10 mouse cellular contexts compared by ENCODE assay signal in the genomic region with DNA sequence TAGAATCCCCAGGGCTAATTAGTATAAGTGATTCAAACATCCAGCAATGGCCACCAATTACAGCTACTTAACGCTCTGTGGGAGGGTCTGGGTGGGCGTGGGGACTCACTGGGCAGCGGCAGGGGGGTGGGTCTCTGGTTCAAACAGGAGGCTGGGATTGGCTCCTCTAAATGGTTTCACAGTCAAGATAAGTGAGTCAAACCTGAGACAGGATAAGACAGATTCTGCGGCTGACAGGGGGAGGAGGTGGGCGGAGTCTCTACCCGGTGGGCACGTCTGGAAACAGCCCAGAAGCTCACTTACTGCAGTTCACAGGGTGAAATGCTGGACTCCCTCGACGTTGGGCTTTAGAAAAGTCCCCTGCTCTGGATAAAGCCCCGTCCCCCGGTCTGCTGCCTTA.
A peak's percentile ranks its signal among the peaks of the same experiment; 100 is the strongest.
DNase-seq lines count a peak whose midpoint lies in the region; ATAC-seq and TF ChIP-seq lines count a peak whose summit lies in the region.
"Had no signal": no experiment of that assay in that cellular context is flagged by ENCODE, and none has a peak within 500 bp of the region (broad histone marks: within the 10 kb centered on the region; RNA-seq: fewer than 3 reads in every experiment).

No protein-coding gene starts in this region.

- no peak for DNase-seq in heart, postnatal 4 days
- peak; percentile 21 for DNase-seq in thymus, postnatal 0 days (ENCODE audit: low spot score)
- DNase-seq in thymus, postnatal 10 days (ENCODE audit: low spot score in 2 of 2) = no peak
- no peak for DNase-seq in forebrain, postnatal 0 days
- DNase-seq in stomach, postnatal 0 days (ENCODE audit: low spot score) = peak; percentile 30
- no peak for DNase-seq in cerebellum, postnatal 10 days
- no peak for DNase-seq in lung, adult 18-20 months
- DNase-seq: cerebellum, adult 9-10 months had no signal

- H3K4me3 ChIP-seq in heart, embryonic 12.5 days = no peak overlapping the region
- no peak overlapping the region for H3K4me3 ChIP-seq in forebrain, postnatal 0 days (ENCODE audit: low read depth, low read length)
- no peak overlapping the region for H3K4me3 ChIP-seq in stomach, postnatal 0 days (ENCODE audit: low read depth, low read length)

- H3K27me3 ChIP-seq in heart, embryonic 12.5 days (replicated peaks) = no peaks in the 10 kb centered on the region
- H3K27me3 ChIP-seq in forebrain, postnatal 0 days (ENCODE audit: insufficient read depth, low read length) = no peaks in the 10 kb centered on the region
- no peaks in the 10 kb centered on the region for H3K27me3 ChIP-seq in stomach, postnatal 0 days (ENCODE audit: control insufficient read depth, insufficient read depth, low read length)

- WGBS in heart, embryonic 12.5 days = 8% methylated on average over 11 of the region's 11 CpGs
- 6% methylated on average over 11 of the region's 11 CpGs for WGBS in forebrain, postnatal 0 days
- 5% methylated on average over 11 of the region's 11 CpGs for WGBS in stomach, postnatal 0 days

- H3K27ac ChIP-seq in heart, embryonic 12.5 days (ENCODE audit: poor library complexity, severe bottlenecking) = no peak overlapping the region
- H3K27ac ChIP-seq in forebrain, postnatal 0 days (ENCODE audit: low read depth, low read length) = no peak overlapping the region
- no peak overlapping the region for H3K27ac ChIP-seq in stomach, postnatal 0 days (replicated peaks)

- no peak for TF ChIP-seq EP300 in stomach, postnatal 0 days (optimal IDR thresholded peaks at IDR 0.05)

- no peaks in the 10 kb centered on the region for H3K9me3 ChIP-seq in heart, embryonic 12.5 days (replicated peaks)
- H3K9me3 ChIP-seq in forebrain, postnatal 0 days (ENCODE audit: low read length) = no peaks in the 10 kb centered on the region
- no peaks in the 10 kb centered on the region for H3K9me3 ChIP-seq in stomach, postnatal 0 days (ENCODE audit: control insufficient read depth, low read length)

- peaks cover 31% of the 10 kb centered on the region for H3K4me1 ChIP-seq in heart, embryonic 12.5 days (replicated peaks)
- no peaks in the 10 kb centered on the region for H3K4me1 ChIP-seq in forebrain, postnatal 0 days (ENCODE audit: insufficient read depth)
- H3K4me1 ChIP-seq in stomach, postnatal 0 days (replicated peaks; ENCODE audit: control insufficient read depth, insufficient read depth) = peaks cover 5% of the 10 kb centered on the region; the same call in 1 of the 2 replicates

- H3K4me2 ChIP-seq in heart, embryonic 12.5 days = peak overlapping the region; percentile 33
- H3K4me2 ChIP-seq in forebrain, postnatal 0 days (ENCODE audit: low read depth) = 0 out of 2 replicates have a peak overlapping the region, but pooled peaks have one; percentile 13
- peak overlapping the region; percentile 23; the same call in 1 of the 2 replicates for H3K4me2 ChIP-seq in stomach, postnatal 0 days (replicated peaks; ENCODE audit: low read depth)

- TF ChIP-seq CTCF in forebrain, postnatal 0 days (IDR thresholded peaks at IDR 0.05; ENCODE audit: low read depth) = no peak
- no peak for TF ChIP-seq CTCF in stomach, postnatal 0 days (IDR thresholded peaks at IDR 0.05; ENCODE audit: low read depth)

- H3K36me3 ChIP-seq in heart, embryonic 12.5 days = no peaks in the 10 kb centered on the region
- H3K36me3 ChIP-seq in forebrain, postnatal 0 days (ENCODE audit: insufficient read depth) = no peaks in the 10 kb centered on the region
- no peaks in the 10 kb centered on the region for H3K36me3 ChIP-seq in stomach, postnatal 0 days (ENCODE audit: control insufficient read depth, insufficient read depth, low read length)
- H3K36me3 ChIP-seq: G1E had no signal

- H3K9ac ChIP-seq in heart, embryonic 12.5 days = peak overlapping the region; percentile 32; the same call in 1 of the 2 replicates
- no peak overlapping the region for H3K9ac ChIP-seq in forebrain, postnatal 0 days
- no peak overlapping the region for H3K9ac ChIP-seq in stomach, postnatal 0 days (ENCODE audit: low read length)

- ATAC-seq in heart, embryonic 12.5 days (ENCODE audit: insufficient number of reproducible peaks, low FRiP score) = no peak
- no peak for ATAC-seq in forebrain, postnatal 0 days
- ATAC-seq in stomach, postnatal 0 days (ENCODE audit: low FRiP score, low TSS enrichment) = no peak

Comparison
In these comparisons a context has a peak if more than half of its experiments do, and no peak if none do; other contexts are left out.
1. DNase-seq: peak in thymus, postnatal 0 days (single experiment) and stomach, postnatal 0 days (single experiment); none in heart, postnatal 4 days (single experiment), thymus, postnatal 10 days (0 of 2), forebrain, postnatal 0 days (single experiment), cerebellum, postnatal 10 days (0 of 2) and lung, adult 18-20 months (0 of 2).
2. Peak in every context shown above with its lines, with median percentiles within 50 percentile points of each other: H3K4me2 ChIP-seq.